Mouse (Mus musculus): ENCODE results near the gene Cnksr1. TPM values are rescaled to one million over a fixed set of nuclear protein-coding genes. Genes with fewer than 3 reads are reported as not detected.

Gene Cnksr1
- total and polyA plus RNA-seq, 2 experiments from 2014 or later = 0.25 to 0.26 TPM

GRCm38 (mm10) chr4:134246719-134247258 lies 8.6 kb upstream of the Cnksr1 start, which contains the start of gene Gm30191:
Gene Gm30191, plus strand, starts transcription at chr4:134246935.
- Histone ChIP-seq H3K27me3 (ENCODE audit: insufficient read depth, low read length) (peaks cover under 1% of the 10 kb centered on the region; the same call in 1 of the 2 replicates), H3K4me1 (ENCODE audit: insufficient read depth, low read length) (peaks cover 23% of the 10 kb centered on the region), H3K9ac (replicated peaks; ENCODE audit: low read length) (peak within 1 kb of the TSS; percentile 71; the same call in 1 of the 2 replicates), H3K4me3 (ENCODE audit: low read length) (peak within 1 kb of the TSS; percentile 72), H3K9me3 (ENCODE audit: low read length) (no peaks in the 10 kb centered on the region), H3K4me2 (ENCODE audit: low read depth, low read length) (peak within 1 kb of the TSS; percentile 88), H3K36me3 (ENCODE audit: insufficient read depth, low read length) (no peaks in the 10 kb centered on the region), H3K27ac (peak within 1 kb of the TSS; percentile 54; the same call in 1 of the 2 replicates)
- DNase-seq (ENCODE audit: low spot score) (peak; percentile 28), ATAC-seq (no peak)
- TF ChIP-seq CTCF (IDR thresholded peaks at IDR 0.05; ENCODE audit: low read depth) = no peak
- 43% methylated on average over 7 of the region's 7 CpGs for WGBS

- no peak overlapping the region; the same call in 1 of the 2 replicates for H3K9ac ChIP-seq (replicated peaks; ENCODE audit: low read length)
- no peaks in the 10 kb centered on the region for H3K27me3 ChIP-seq (ENCODE audit: insufficient read depth, low read length)
- H3K9me3 ChIP-seq (ENCODE audit: low read length) = no peaks in the 10 kb centered on the region
- H3K4me3 ChIP-seq (ENCODE audit: low read length) = no peak overlapping the region
- ATAC-seq = no peak
- H3K27ac ChIP-seq = peak overlapping the region; percentile 54; the same call in 1 of the 2 replicates
- DNase-seq (ENCODE audit: low spot score) = peak; percentile 74
- 16% methylated on average over 4 of the region's 4 CpGs for WGBS
- peaks cover 23% of the 10 kb centered on the region for H3K4me1 ChIP-seq (ENCODE audit: insufficient read depth, low read length)
- H3K36me3 ChIP-seq (ENCODE audit: insufficient read depth, low read length) = no peaks in the 10 kb centered on the region
- no peak overlapping the region for H3K4me2 ChIP-seq (ENCODE audit: low read depth, low read length)
- no peak for TF ChIP-seq CTCF (IDR thresholded peaks at IDR 0.05; ENCODE audit: low read depth)
Measured at GRCm38 (mm10) chr4:134246256-134246655, 8.1 kb upstream of the Cnksr1 start.

DNA sequence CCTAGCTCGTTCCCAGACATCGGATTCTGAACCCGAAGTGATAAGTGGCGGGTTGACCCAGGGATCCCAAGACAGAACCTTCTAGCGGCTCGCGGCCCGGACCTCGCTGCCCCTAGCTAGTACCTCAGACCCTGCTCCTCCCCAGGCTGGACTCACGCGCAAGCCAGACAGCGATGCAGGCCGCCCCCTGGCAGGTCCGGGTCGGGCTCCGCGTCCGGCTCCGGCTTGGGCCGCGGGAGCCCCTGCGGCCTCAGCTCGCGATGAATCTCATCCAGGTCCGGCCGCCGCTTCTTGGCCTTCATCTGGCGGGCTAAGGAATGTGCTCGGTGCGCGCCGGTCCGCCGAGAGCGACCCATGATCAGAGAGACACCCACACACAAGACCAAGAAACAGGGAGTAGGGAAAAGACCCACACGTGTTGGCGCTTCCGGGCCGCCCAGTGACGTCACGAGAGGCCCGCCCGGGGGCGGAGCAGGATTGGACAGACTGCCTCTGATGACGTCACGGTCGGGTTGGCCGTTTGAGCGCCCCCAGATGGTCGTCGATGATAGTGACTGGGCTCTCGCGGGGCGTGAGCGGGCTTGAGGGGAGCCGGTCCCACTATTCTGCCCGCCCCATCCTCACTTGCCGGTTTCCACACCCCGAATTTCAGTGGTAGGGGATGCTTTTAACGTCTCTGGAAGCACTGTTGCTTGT lies 7.1 kb upstream of the Cnksr1 start, which contains the start of gene Zfp593:
Gene Zfp593 (minus strand): TSS at position 445 of the 696 bp plus-strand sequence.
- H3K4me3 ChIP-seq (ENCODE audit: low read length) = peak within 1 kb of the TSS; percentile 72
- H3K4me2 ChIP-seq (ENCODE audit: low read depth, low read length) = peak within 1 kb of the TSS; percentile 88
- no peaks in the 10 kb centered on the region for H3K27me3 ChIP-seq (ENCODE audit: insufficient read depth, low read length)
- DNase-seq (ENCODE audit: low spot score) (peak; percentile 96), ATAC-seq (peak; percentile 85)
- no peaks in the 10 kb centered on the region for H3K36me3 ChIP-seq (ENCODE audit: insufficient read depth, low read length)
- H3K9me3 ChIP-seq (ENCODE audit: low read length) = no peaks in the 10 kb centered on the region
- under 1% methylated on average over 60 of the region's 60 CpGs for WGBS
- TF ChIP-seq CTCF (IDR thresholded peaks at IDR 0.05; ENCODE audit: low read depth) = peak; percentile 83
- peak within 1 kb of the TSS; percentile 54; the same call in 1 of the 2 replicates for H3K27ac ChIP-seq
- H3K4me1 ChIP-seq (ENCODE audit: insufficient read depth, low read length) = peaks cover 15% of the 10 kb centered on the region
- peak within 1 kb of the TSS; percentile 71 for H3K9ac ChIP-seq (replicated peaks; ENCODE audit: low read length)

DNA sequence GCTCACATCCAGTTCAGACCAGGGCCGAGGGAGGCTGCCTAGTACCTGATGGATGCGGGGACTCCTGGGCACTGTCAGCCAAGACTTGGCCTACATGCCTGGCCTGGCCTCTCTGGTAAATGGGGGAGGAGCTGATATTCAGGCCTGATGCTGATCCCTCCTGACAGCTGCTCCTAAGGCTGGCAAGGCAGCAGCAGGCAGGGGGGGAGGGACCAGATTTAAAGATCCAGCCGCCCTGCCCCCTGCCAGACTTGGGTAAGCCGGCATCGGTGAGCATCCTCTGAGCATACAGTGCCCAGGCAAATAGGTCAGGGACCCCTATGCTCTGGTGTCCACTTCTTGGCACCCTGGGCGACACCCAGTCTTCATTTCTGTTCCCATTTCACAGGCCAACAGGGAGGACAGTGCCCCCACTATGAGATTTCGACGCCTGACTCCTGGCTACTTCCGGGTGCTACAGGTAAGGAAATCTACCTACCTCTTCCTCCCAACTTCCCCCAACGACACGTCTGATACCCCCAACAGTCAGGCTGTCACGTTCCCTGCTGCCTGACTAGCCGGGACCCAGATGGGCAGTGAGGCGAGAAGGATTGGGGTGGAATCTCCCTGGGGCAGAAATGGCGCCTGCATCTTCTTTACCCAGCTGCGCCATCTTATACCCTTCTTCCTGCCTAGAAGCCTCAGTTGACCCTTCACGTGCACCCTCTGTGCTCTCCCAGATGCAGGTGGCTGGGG lies 5.5 kb upstream of the Cnksr1 start, which contains the start of gene E130218I03Rik:
Gene E130218I03Rik (plus strand): TSS at position 147 of the 735 bp plus-strand sequence.
- Histone ChIP-seq H3K4me2 (ENCODE audit: low read depth, low read length) (peak within 1 kb of the TSS; percentile 88), H3K27me3 (ENCODE audit: insufficient read depth, low read length) (no peaks in the 10 kb centered on the region), H3K4me3 (ENCODE audit: low read length) (peak within 1 kb of the TSS; percentile 72; the same call in 1 of the 2 replicates), H3K4me1 (ENCODE audit: insufficient read depth, low read length) (peaks cover 7% of the 10 kb centered on the region), H3K9ac (replicated peaks; ENCODE audit: low read length) (peak within 1 kb of the TSS; percentile 71; the same call in 1 of the 2 replicates), H3K27ac (no peak within 1 kb of the TSS), H3K9me3 (ENCODE audit: low read length) (no peaks in the 10 kb centered on the region), H3K36me3 (ENCODE audit: insufficient read depth, low read length) (no peaks in the 10 kb centered on the region)
- no peak for TF ChIP-seq CTCF (IDR thresholded peaks at IDR 0.05; ENCODE audit: low read depth)
- ATAC-seq (no peak), DNase-seq (ENCODE audit: low spot score) (peak; percentile 37)
- WGBS = 92% methylated on average over 17 of the region's 17 CpGs

GRCm38 (mm10) chr4:134238686-134239085 lies 487 bp upstream of the Cnksr1 start:
- H3K4me2 ChIP-seq (ENCODE audit: low read depth, low read length) = peak overlapping the region; percentile 45
- 12% methylated on average over 10 of the region's 10 CpGs for WGBS

GRCm38 (mm10) chr4:134237582-134238278 lies 469 bp downstream of the Cnksr1 start:
- H3K27ac ChIP-seq = no peak overlapping the region
- DNase-seq (ENCODE audit: low spot score) = no peak
- no peak overlapping the region for H3K9ac ChIP-seq (replicated peaks; ENCODE audit: low read length)
- 0 out of 2 replicates have a peak, but pooled peaks have one; percentile 38 for ATAC-seq
- H3K27me3 ChIP-seq (ENCODE audit: insufficient read depth, low read length) = no peaks in the 10 kb centered on the region
- H3K4me1 ChIP-seq (ENCODE audit: insufficient read depth, low read length) = peaks cover 7% of the 10 kb centered on the region; the same call in 1 of the 2 replicates
- peak overlapping the region; percentile 14 for H3K4me3 ChIP-seq (ENCODE audit: low read length)
- H3K9me3 ChIP-seq (ENCODE audit: low read length) = no peaks in the 10 kb centered on the region
- no peak for TF ChIP-seq CTCF (IDR thresholded peaks at IDR 0.05; ENCODE audit: low read depth)
- 36% methylated on average over 19 of the region's 19 CpGs for WGBS
- H3K4me2 ChIP-seq (ENCODE audit: low read depth, low read length) = peak overlapping the region; percentile 45
- H3K36me3 ChIP-seq (ENCODE audit: insufficient read depth, low read length) = no peaks in the 10 kb centered on the region

More at GRCm38 (mm10) chr4:134238686-134239085, 487 bp upstream of the Cnksr1 start:
- no peak for DNase-seq (ENCODE audit: low spot score)
- Histone ChIP-seq H3K27ac (no peak overlapping the region), H3K4me1 (ENCODE audit: insufficient read depth, low read length) (peaks cover 7% of the 10 kb centered on the region; the same call in 1 of the 2 replicates), H3K36me3 (ENCODE audit: insufficient read depth, low read length) (no peaks in the 10 kb centered on the region), H3K4me3 (ENCODE audit: low read length) (no peak overlapping the region), H3K9me3 (ENCODE audit: low read length) (no peaks in the 10 kb centered on the region), H3K27me3 (ENCODE audit: insufficient read depth, low read length) (no peaks in the 10 kb centered on the region), H3K9ac (replicated peaks; ENCODE audit: low read length) (no peak overlapping the region)
- no peak for TF ChIP-seq CTCF (IDR thresholded peaks at IDR 0.05; ENCODE audit: low read depth)
- ATAC-seq = 0 out of 2 replicates have a peak, but pooled peaks have one; percentile 22

All from hindbrain, postnatal 0 days (tissue).